Mouse (Mus musculus): ENCODE measurements around the gene Ifnar2. TPM values are rescaled to one million over a fixed set of nuclear protein-coding genes. Genes with fewer than 3 reads are reported as not detected.

Gene Ifnar2
- polyA plus RNA-seq, 1 experiment from 2014 or later, result 40.4 TPM

GRCm38 (mm10) chr16:91395633-91396392, 23.2 kb downstream of the Ifnar2 start:
- no peaks in the 10 kb centered on the region for H3K27me3 ChIP-seq (ENCODE audit: control insufficient read depth, insufficient read depth, low read length)
- no peaks in the 10 kb centered on the region for H3K9me3 ChIP-seq (ENCODE audit: control insufficient read depth, low read length)
- DNase-seq (ENCODE audit: low spot score) (no peak), ATAC-seq (ENCODE audit: low FRiP score) (no peak)
- 59% methylated on average over 8 of the region's 8 CpGs for WGBS
- no peak overlapping the region for H3K9ac ChIP-seq
- peaks cover 46% of the 10 kb centered on the region for H3K36me3 ChIP-seq (replicated peaks; ENCODE audit: control insufficient read depth, insufficient read depth)
- no peak overlapping the region for H3K4me2 ChIP-seq (replicated peaks)
- H3K4me3 ChIP-seq (replicated peaks; ENCODE audit: low read length), result no peak overlapping the region
- H3K4me1 ChIP-seq (replicated peaks; ENCODE audit: control insufficient read depth, insufficient read depth, low read length), result no peaks in the 10 kb centered on the region
- no peak overlapping the region for H3K27ac ChIP-seq

GRCm38 (mm10) chr16:91396844-91397537, 24.4 kb downstream of the Ifnar2 start:
- H3K27me3 ChIP-seq (ENCODE audit: control insufficient read depth, insufficient read depth, low read length), result no peaks in the 10 kb centered on the region
- no peak overlapping the region for H3K27ac ChIP-seq
- no peak for DNase-seq (ENCODE audit: low spot score)
- H3K4me3 ChIP-seq (replicated peaks; ENCODE audit: low read length), result no peak overlapping the region
- 81% methylated on average over 10 of the region's 10 CpGs for WGBS
- no peak overlapping the region for H3K9ac ChIP-seq
- H3K9me3 ChIP-seq (ENCODE audit: control insufficient read depth, low read length), result no peaks in the 10 kb centered on the region
- no peak for ATAC-seq (ENCODE audit: low FRiP score)
- no peaks in the 10 kb centered on the region for H3K4me1 ChIP-seq (replicated peaks; ENCODE audit: control insufficient read depth, insufficient read depth, low read length)
- H3K36me3 ChIP-seq (replicated peaks; ENCODE audit: control insufficient read depth, insufficient read depth), result peaks cover 39% of the 10 kb centered on the region
- no peak overlapping the region for H3K4me2 ChIP-seq (replicated peaks)

- DNase-seq (ENCODE audit: low spot score), result no peak
- no peak for ATAC-seq (ENCODE audit: low FRiP score)
- Histone ChIP-seq H3K36me3 (replicated peaks; ENCODE audit: control insufficient read depth, insufficient read depth) (peaks cover 29% of the 10 kb centered on the region), H3K4me2 (replicated peaks) (no peak overlapping the region), H3K27me3 (ENCODE audit: control insufficient read depth, insufficient read depth, low read length) (no peaks in the 10 kb centered on the region), H3K9ac (no peak overlapping the region), H3K9me3 (ENCODE audit: control insufficient read depth, low read length) (no peaks in the 10 kb centered on the region), H3K27ac (no peak overlapping the region), H3K4me1 (replicated peaks; ENCODE audit: control insufficient read depth, insufficient read depth, low read length) (no peaks in the 10 kb centered on the region), H3K4me3 (replicated peaks; ENCODE audit: low read length) (no peak overlapping the region)
- WGBS, result 90% methylated on average over 12 of the region's 12 CpGs
Measured at GRCm38 (mm10) chr16:91398030-91398429, 25.4 kb downstream of the Ifnar2 start.

- H3K9ac ChIP-seq, result no peak overlapping the region
- DNase-seq (ENCODE audit: low spot score) (no peak), ATAC-seq (ENCODE audit: low FRiP score) (no peak)
- 94% methylated on average over 7 of the region's 7 CpGs for WGBS
- no peak overlapping the region for H3K4me3 ChIP-seq (replicated peaks; ENCODE audit: low read length)
- H3K36me3 ChIP-seq (replicated peaks; ENCODE audit: control insufficient read depth, insufficient read depth), result peaks cover 23% of the 10 kb centered on the region
- H3K27ac ChIP-seq, result no peak overlapping the region
- no peaks in the 10 kb centered on the region for H3K27me3 ChIP-seq (ENCODE audit: control insufficient read depth, insufficient read depth, low read length)
- no peak overlapping the region for H3K4me2 ChIP-seq (replicated peaks)
- H3K4me1 ChIP-seq (replicated peaks; ENCODE audit: control insufficient read depth, insufficient read depth, low read length), result no peaks in the 10 kb centered on the region
- H3K9me3 ChIP-seq (ENCODE audit: control insufficient read depth, low read length), result no peaks in the 10 kb centered on the region
Measured at GRCm38 (mm10) chr16:91398944-91399343, 26.4 kb downstream of the Ifnar2 start.

GRCm38 (mm10) chr16:91401569-91402165, 29.1 kb downstream of the Ifnar2 start:
- Histone ChIP-seq H3K27ac (no peak overlapping the region), H3K4me3 (replicated peaks; ENCODE audit: low read length) (no peak overlapping the region), H3K36me3 (replicated peaks; ENCODE audit: control insufficient read depth, insufficient read depth) (peaks cover 3% of the 10 kb centered on the region), H3K9ac (no peak overlapping the region), H3K27me3 (ENCODE audit: control insufficient read depth, insufficient read depth, low read length) (peaks cover 6% of the 10 kb centered on the region), H3K9me3 (ENCODE audit: control insufficient read depth, low read length) (no peaks in the 10 kb centered on the region), H3K4me1 (replicated peaks; ENCODE audit: control insufficient read depth, insufficient read depth, low read length) (0 out of 2 replicates have a peak, but pooled peaks cover 4% of the 10 kb centered on the region), H3K4me2 (replicated peaks) (no peak overlapping the region)
- ATAC-seq (ENCODE audit: low FRiP score) (no peak), DNase-seq (ENCODE audit: low spot score) (no peak)
- 87% methylated on average over 6 of the region's 6 CpGs for WGBS

GRCm38 (mm10) chr16:91403784-91404183, 31.2 kb downstream of the Ifnar2 start:
- WGBS, result 78% methylated on average over 9 of the region's 9 CpGs
- ATAC-seq (ENCODE audit: low FRiP score), result no peak

GRCm38 (mm10) chr16:91404187-91404586, 31.6 kb downstream of the Ifnar2 start:
- DNase-seq (ENCODE audit: low spot score), result no peak
- Histone ChIP-seq H3K9ac (no peak overlapping the region), H3K4me1 (replicated peaks; ENCODE audit: control insufficient read depth, insufficient read depth, low read length) (0 out of 2 replicates have a peak, but pooled peaks cover 4% of the 10 kb centered on the region), H3K27ac (no peak overlapping the region), H3K27me3 (ENCODE audit: control insufficient read depth, insufficient read depth, low read length) (peaks cover 6% of the 10 kb centered on the region), H3K4me2 (replicated peaks) (no peak overlapping the region), H3K9me3 (ENCODE audit: control insufficient read depth, low read length) (no peaks in the 10 kb centered on the region), H3K4me3 (replicated peaks; ENCODE audit: low read length) (no peak overlapping the region), H3K36me3 (replicated peaks; ENCODE audit: control insufficient read depth, insufficient read depth) (peaks cover 3% of the 10 kb centered on the region)
- 92% methylated on average over 8 of the region's 8 CpGs for WGBS
- ATAC-seq (ENCODE audit: low FRiP score), result no peak

More at GRCm38 (mm10) chr16:91403784-91404183, 31.2 kb downstream of the Ifnar2 start:
- H3K9ac ChIP-seq, result no peak overlapping the region
- H3K27ac ChIP-seq, result no peak overlapping the region
- H3K4me1 ChIP-seq (replicated peaks; ENCODE audit: control insufficient read depth, insufficient read depth, low read length), result 0 out of 2 replicates have a peak, but pooled peaks cover 4% of the 10 kb centered on the region
- DNase-seq (ENCODE audit: low spot score), result no peak
- H3K36me3 ChIP-seq (replicated peaks; ENCODE audit: control insufficient read depth, insufficient read depth), result peaks cover 3% of the 10 kb centered on the region
- H3K4me3 ChIP-seq (replicated peaks; ENCODE audit: low read length), result no peak overlapping the region
- H3K9me3 ChIP-seq (ENCODE audit: control insufficient read depth, low read length), result no peaks in the 10 kb centered on the region
- H3K4me2 ChIP-seq (replicated peaks), result no peak overlapping the region
- peaks cover 6% of the 10 kb centered on the region for H3K27me3 ChIP-seq (ENCODE audit: control insufficient read depth, insufficient read depth, low read length)

- H3K4me3 ChIP-seq (replicated peaks; ENCODE audit: low read length), result no peak overlapping the region
- no peak for ATAC-seq (ENCODE audit: low FRiP score)
- 75% methylated on average over 10 of the region's 10 CpGs for WGBS
Measured at GRCm38 (mm10) chr16:91404828-91405577, 32.4 kb downstream of the Ifnar2 start.

More at GRCm38 (mm10) chr16:91404828-91405577, 32.4 kb downstream of the Ifnar2 start:
- H3K27me3 ChIP-seq (ENCODE audit: control insufficient read depth, insufficient read depth, low read length), result peaks cover 6% of the 10 kb centered on the region
- 0 out of 2 replicates have a peak, but pooled peaks cover 4% of the 10 kb centered on the region for H3K4me1 ChIP-seq (replicated peaks; ENCODE audit: control insufficient read depth, insufficient read depth, low read length)
- H3K9ac ChIP-seq, result no peak overlapping the region
- H3K9me3 ChIP-seq (ENCODE audit: control insufficient read depth, low read length), result no peaks in the 10 kb centered on the region
- no peak overlapping the region for H3K4me2 ChIP-seq (replicated peaks)
- H3K36me3 ChIP-seq (replicated peaks; ENCODE audit: control insufficient read depth, insufficient read depth), result peaks cover 3% of the 10 kb centered on the region
- DNase-seq (ENCODE audit: low spot score), result no peak
- no peak overlapping the region for H3K27ac ChIP-seq
